Mouse (Mus musculus) lung, postnatal 10 days (tissue): Measurements from ENCODE around the gene Trim8.

ENCODE experiments used
- DNase-seq: peaks from one replicate; pipeline ENCODE4 v3.0.0; 2021

Trim8 gene

DNA sequence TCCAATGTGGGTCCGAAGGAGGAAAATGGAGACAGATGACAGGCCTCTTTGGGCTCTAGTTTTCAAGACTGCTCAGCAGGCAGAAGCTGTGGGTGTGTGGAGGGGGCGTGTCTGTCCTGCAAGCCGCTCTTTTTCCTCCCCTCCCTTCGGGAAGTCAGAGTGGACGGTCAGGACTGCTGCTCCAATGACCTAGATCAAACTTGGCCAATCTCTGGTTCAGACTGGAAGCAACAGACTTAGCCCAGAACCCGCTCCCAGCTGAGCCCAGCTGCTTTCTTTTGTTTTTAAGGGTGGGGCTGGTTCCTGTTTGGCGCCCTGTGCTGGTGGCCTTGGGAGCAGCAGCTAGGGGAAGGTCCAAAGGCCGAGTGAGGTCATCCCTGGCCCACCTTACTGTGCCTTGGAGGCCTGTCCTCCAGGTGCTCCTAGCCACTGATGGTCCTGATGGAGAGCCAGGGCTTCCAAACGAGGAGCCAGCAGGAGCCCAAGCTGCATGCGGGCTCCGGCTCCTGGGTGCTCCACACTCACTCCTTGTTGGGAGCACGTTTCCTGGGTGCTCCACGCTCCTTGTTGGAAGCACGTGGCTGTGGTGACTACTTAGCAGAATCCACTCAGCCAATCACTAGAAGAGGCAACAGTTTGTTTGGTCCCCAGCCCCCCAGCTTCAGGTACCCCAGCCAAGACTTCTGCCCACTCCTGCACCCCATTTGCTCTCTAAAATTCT, 23.3 kb downstream of the Trim8 start:
- DNase-seq: peak; percentile 92

- peak; percentile 36 for DNase-seq
Observed at GRCm38 (mm10) chr19:46525691-46526631, 24.5 kb downstream of the Trim8 start.

- DNase-seq: no peak
Observed at GRCm38 (mm10) chr19:46527632-46528528, 26.4 kb downstream of the Trim8 start.

DNA sequence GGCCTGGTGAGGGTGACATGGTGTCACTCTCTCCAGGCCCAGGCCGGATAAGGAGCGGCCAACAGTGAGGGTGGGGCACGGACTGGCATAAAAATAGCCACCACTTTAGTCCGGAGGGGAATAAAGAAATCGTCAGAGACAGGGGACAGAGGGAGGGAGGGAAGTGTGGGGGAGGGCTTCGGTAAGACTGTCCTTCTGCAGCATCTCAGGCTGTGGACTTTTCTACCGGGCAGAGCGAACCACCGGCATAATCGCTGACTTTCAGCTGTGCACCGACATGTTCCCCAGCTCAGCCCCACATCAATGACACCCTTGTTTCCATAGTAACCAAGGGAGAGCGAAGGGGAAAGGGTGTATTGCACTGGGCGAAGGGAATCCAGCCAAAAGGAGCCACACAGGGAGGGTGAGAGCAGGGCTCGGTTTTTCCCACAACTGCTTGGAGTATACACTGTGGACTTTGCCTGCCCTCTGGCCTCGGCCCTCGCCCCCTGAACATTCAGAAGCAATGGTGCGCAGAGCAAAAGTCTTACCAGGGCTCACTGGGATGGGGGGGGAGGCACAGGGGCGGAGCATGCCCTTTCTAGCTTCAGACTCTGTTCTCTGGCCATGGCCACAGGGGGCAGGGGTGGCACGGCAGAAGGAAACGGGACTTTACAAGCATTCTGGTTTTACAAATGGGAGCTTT, 27.2 kb downstream of the Trim8 start:
- DNase-seq: peak; percentile 89

- peak; percentile 22 for DNase-seq
Observed at GRCm38 (mm10) chr19:46529601-46530448, 28.3 kb downstream of the Trim8 start.

DNA sequence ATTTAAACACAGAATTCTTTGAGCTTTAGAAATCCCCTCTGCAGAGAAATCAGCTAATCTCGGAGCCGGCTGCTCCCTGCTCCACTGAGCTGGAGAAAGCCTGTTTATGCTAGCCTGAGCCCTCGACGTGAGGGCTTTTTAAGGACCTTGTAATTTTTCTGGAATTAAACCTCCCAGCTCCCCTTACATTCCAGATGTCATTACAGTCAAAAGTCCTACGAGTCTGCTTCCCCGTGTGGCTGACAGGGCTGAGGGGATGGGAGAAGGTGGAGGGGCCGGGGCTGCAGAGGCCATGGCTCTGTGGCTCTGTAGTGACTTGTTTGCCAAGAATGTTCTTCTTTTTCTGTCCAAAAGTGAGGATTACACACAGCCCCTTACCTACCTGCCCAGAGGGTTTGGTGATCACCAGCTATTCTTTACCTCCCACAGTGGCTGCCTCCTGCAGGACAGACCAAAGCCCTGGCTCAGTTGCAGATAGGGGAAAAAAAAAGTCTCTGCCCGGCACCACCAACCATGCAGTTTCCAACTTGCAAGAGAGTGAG, 29.0 kb downstream of the Trim8 start:
- peak; percentile 39 for DNase-seq

GRCm38 (mm10) chr19:46531071-46532030, 29.8 kb downstream of the Trim8 start:
- DNase-seq: peak; percentile 54

- DNase-seq: peak; percentile 64
Observed at GRCm38 (mm10) chr19:46532031-46532688, 30.7 kb downstream of the Trim8 start.

- no peak for DNase-seq
Observed at GRCm38 (mm10) chr19:46533066-46533465, 31.6 kb downstream of the Trim8 start.

- DNase-seq: no peak
Observed at GRCm38 (mm10) chr19:46533525-46533924, 32.0 kb downstream of the Trim8 start.

DNA sequence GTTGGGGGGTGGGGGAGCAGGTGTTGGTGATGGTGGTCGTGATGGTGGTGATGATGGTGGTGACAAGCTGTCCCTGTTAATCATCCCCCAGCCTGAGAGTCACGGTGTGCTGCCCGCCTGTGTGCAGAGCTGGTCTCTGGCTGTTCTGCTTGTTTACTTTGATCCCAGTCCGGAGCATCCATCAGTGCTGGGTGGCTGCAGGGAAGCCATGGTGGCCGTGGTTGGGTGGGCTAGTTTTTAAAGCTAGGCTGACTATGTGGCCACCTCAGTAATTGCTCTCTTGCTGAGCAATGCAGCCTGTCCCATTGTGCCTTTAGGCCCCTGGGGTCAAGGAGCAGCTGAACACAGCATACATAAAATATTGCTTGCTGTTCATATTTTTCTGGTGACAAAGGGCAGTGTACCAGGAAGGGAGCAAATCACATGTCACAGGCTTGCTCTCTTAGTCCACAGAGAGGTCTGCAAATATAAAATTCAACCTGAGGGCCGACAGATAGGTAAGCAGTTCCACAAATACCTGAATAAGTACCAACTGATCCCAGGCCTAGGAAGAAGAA, 33.1 kb downstream of the Trim8 start:
- no peak for DNase-seq

DNA sequence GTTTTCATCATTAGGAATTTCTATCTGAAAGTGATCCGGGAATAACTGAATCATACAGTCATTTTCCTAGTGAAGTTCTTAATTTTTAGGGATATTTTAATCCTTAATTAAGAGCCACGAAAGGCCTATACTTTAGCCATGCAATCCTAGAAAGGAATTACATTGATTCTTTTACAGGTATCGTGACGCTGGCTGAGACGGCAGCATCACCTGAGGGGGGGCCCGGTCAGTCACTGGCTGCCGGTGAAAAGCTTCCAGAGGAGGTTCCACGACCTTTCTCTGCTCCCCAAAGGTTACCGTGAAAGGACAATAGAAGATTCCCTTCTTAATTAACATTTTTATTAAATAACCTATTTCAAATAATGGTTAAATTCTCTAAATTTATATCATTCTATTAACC, 35.9 kb downstream of the Trim8 start:
- no peak for DNase-seq

- DNase-seq: peak; percentile 34
Observed at GRCm38 (mm10) chr19:46538213-46538612, 36.7 kb downstream of the Trim8 start.

DNA sequence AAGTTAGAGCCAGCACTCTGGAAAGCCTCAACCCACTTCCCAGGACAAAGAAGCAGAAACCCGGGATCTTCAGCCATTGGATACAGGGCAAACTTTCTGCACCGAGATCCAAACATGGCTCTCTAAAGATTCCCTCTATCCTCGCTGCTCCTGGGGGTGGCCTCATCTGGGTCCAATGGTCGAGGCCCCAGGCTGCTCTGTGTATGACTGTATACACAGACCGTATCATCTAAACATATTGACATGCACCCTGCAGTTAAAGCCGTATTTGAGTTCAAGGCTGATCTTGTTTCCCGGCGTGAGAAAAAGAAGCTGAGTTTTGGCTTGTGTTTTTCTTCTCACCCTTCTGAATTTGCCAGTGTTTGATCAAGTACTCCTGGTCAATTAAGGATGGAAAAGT, 41.2 kb downstream of the Trim8 start:
- DNase-seq: no peak

GRCm38 (mm10) chr19:46547565-46547964, 46.1 kb downstream of the Trim8 start:
- no peak for DNase-seq

DNA sequence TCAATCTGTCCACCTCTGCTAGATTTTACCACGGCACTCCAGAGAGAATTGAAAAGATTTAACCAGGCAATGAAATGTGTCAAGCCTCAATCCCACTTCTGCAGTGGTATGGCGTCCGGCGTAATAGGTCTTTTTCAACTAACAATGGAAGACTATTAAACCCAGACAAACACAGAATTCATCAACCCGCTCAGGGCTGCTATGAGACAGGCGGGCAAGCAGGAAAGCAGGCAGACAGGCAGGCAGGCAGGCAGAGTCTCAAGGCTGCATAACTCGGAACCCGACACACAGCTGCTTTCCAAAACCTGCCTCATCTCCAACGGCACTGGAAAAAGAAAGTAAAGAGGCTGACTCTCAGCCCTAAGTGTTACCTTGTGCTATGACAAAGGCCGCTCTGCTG, 46.6 kb downstream of the Trim8 start:
- no peak for DNase-seq

DNA sequence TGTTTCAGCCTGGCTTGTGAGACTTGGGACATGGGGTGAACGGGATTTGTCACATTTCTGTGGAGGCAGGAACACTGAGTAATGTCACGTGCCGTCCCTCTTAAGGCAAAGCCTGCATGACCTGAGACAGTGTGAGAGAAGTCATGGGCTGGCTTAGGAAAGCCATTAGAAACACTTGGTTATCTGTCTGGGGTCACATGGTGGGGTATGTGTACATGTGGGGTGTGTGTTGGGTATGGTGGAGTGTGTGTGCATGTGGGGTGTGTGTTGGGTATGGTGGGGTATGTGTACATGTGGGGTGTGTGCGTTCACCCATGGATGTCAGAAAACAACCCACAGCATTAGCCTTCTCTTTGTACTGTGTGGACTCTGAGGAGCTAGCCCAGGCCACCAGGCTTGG, 48.9 kb downstream of the Trim8 start:
- no peak for DNase-seq

DNA sequence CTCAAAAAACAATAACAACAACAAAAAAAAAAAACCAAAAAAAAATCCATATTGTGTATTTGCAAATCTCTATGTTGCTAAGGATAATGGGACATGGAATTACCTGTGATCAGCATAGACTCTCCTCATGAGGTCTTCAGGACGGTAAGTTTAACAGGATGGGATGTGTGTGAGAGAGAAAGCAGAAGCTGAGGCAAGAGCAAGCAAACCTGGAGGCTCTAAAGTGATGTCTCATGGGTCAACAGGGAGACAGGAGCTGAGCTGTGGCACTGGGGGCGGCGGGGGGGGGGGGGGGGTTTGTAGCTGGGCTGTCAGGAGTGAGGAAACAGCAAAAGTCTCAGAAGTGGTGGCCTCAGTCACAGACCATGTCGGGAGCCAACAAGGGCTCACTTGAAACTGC, 51.0 kb downstream of the Trim8 start:
- DNase-seq: no peak

DNA sequence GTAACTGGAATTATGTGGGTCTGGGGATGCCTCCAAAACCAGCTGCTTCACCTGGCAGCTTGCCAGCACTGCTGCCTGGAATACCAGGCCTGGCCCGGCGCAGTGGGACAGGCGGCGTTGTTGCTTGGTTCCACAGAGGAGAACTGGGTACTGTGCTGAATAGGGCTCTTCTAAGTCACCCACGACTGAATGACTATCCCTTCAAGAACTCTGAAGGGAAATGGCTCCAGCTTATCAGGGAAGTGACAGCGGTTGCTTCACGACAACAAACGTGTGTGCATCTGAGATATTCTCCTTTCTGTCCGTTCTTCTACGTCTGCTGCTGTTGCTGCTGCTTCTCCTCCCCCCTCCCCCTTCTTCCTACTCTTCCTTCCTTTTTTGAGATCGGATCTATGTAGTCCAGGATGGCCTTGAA, 52.0 kb downstream of the Trim8 start:
- peak; percentile 71 for DNase-seq
